In the genomic region with DNA sequence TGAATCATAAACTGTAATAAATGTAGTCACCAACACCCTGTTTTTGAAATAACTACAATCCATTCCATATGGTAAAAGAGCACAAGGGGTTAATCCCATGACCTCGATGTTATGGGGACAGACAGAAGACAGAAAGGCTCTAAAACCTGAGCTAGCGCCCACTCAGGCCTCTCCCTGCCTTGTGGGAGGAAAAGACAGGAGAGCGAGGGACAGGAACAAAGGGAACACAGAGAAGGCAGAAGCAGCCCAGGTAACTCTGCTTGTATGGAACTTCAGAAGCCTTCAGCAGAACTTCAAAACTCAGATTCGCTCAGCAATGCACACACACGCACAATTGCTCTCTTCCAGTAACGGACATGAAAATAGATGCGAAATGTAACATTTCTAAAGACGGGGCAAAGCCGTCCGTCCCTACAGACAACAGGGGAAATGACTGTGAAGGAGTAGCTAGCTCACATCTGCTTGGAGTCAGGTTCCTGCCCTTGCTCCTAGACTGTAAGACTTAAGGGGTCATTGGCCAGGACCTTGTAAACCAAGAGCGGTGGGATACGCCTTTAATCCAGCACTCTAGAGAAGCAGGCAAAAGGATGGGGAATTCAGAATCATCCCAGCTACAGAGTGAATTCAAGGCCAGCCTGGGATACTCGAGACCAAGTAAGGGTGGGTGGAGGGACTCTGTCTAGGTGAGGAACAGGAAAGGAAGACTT, we compare ENCODE assay signal across 11 mouse cellular contexts.
DNase-seq lines count a peak whose midpoint lies in the region; ATAC-seq and TF ChIP-seq lines count a peak whose summit lies in the region.
"Had no signal": no experiment of that assay in that cellular context is flagged by ENCODE, and none has a peak within 500 bp of the region (broad histone marks: within the 10 kb centered on the region; RNA-seq: fewer than 3 reads in every experiment).

No protein-coding gene starts in this region.

- peaks cover 21% of the 10 kb centered on the region for H3K4me1 ChIP-seq in forebrain, embryonic 10.5 days
- no peaks in the 10 kb centered on the region for H3K4me1 ChIP-seq in forebrain, embryonic 14.5 days (ENCODE audit: control insufficient read depth, insufficient read depth, low read length)
- peaks cover 32% of the 10 kb centered on the region for H3K4me1 ChIP-seq in kidney, embryonic 15.5 days
- peaks cover 80% of the 10 kb centered on the region for H3K4me1 ChIP-seq in G1E (ENCODE audit: insufficient read depth, low read depth, low read length)
- H3K4me1 ChIP-seq in liver, embryonic 12.5 days: peaks cover 68% of the 10 kb centered on the region

- TF ChIP-seq CTCF in G1E (IDR thresholded peaks at IDR 0.05; ENCODE audit: low read depth, low read length): no peak

- no peak overlapping the region for H3K4me3 ChIP-seq in forebrain, embryonic 10.5 days
- no peak overlapping the region for H3K4me3 ChIP-seq in forebrain, embryonic 14.5 days (ENCODE audit: low read depth, low read length)
- H3K4me3 ChIP-seq in kidney, embryonic 15.5 days (replicated peaks): no peak overlapping the region
- peak overlapping the region; percentile 39; the same call in 1 of the 2 replicates for H3K4me3 ChIP-seq in G1E (ENCODE audit: low read depth, low read length)
- peak overlapping the region; percentile 41 for H3K4me3 ChIP-seq in liver, embryonic 12.5 days
- H3K4me3 ChIP-seq: limb, embryonic 12.5 days had no signal

- H3K9me3 ChIP-seq in forebrain, embryonic 10.5 days: no peaks in the 10 kb centered on the region
- no peaks in the 10 kb centered on the region for H3K9me3 ChIP-seq in forebrain, embryonic 14.5 days (replicated peaks; ENCODE audit: control insufficient read depth, low read length)
- H3K9me3 ChIP-seq in kidney, embryonic 15.5 days (replicated peaks): no peaks in the 10 kb centered on the region
- no peaks in the 10 kb centered on the region for H3K9me3 ChIP-seq in G1E (replicated peaks)
- no peaks in the 10 kb centered on the region for H3K9me3 ChIP-seq in liver, embryonic 12.5 days (replicated peaks)
- H3K9me3 ChIP-seq: limb, embryonic 12.5 days had no signal

- H3K27me3 ChIP-seq in forebrain, embryonic 10.5 days (ENCODE audit: poor library complexity, severe bottlenecking): no peaks in the 10 kb centered on the region
- no peaks in the 10 kb centered on the region for H3K27me3 ChIP-seq in forebrain, embryonic 14.5 days (replicated peaks; ENCODE audit: control insufficient read depth, insufficient read depth, low read length)
- no peaks in the 10 kb centered on the region for H3K27me3 ChIP-seq in kidney, embryonic 15.5 days
- no peaks in the 10 kb centered on the region for H3K27me3 ChIP-seq in G1E (ENCODE audit: insufficient read depth, low read length)
- H3K27me3 ChIP-seq in liver, embryonic 12.5 days (replicated peaks): no peaks in the 10 kb centered on the region
- H3K27me3 ChIP-seq: limb, embryonic 12.5 days had no signal

- no peak overlapping the region for H3K4me2 ChIP-seq in forebrain, embryonic 14.5 days (ENCODE audit: low read length)
- H3K4me2 ChIP-seq in kidney, embryonic 15.5 days: 0 out of 2 replicates have a peak overlapping the region, but pooled peaks have one; percentile 21
- peak overlapping the region; percentile 73 for H3K4me2 ChIP-seq in liver, embryonic 12.5 days
- H3K4me2 ChIP-seq: limb, embryonic 12.5 days; midbrain, embryonic 11.5 days had no signal

- H3K27ac ChIP-seq in forebrain, embryonic 10.5 days: peak overlapping the region; percentile 51; the same call in 1 of the 2 replicates
- H3K27ac ChIP-seq in forebrain, embryonic 14.5 days (ENCODE audit: low read depth, low read length): no peak overlapping the region
- peak overlapping the region; percentile 82 for H3K27ac ChIP-seq in kidney, embryonic 15.5 days
- H3K27ac ChIP-seq in liver, embryonic 12.5 days: peak overlapping the region; percentile 99
- H3K27ac ChIP-seq: limb, embryonic 12.5 days had no signal

- H3K36me3 ChIP-seq in forebrain, embryonic 10.5 days (replicated peaks): peaks cover 23% of the 10 kb centered on the region
- H3K36me3 ChIP-seq in forebrain, embryonic 14.5 days (ENCODE audit: control insufficient read depth, insufficient read depth, low read length): peaks cover 7% of the 10 kb centered on the region
- 0 out of 2 replicates have a peak, but pooled peaks cover 5% of the 10 kb centered on the region for H3K36me3 ChIP-seq in kidney, embryonic 15.5 days
- H3K36me3 ChIP-seq in G1E (replicated peaks): peaks cover 45% of the 10 kb centered on the region
- H3K36me3 ChIP-seq in liver, embryonic 12.5 days: peaks cover 14% of the 10 kb centered on the region

- DNase-seq in forebrain, embryonic 10.5 days (ENCODE audit: extremely low spot score, low spot score): no peak
- DNase-seq in forebrain, embryonic 14.5 days (ENCODE audit: low spot score): no peak
- no peak for DNase-seq in kidney, adult 18-20 months
- DNase-seq in G1E (ENCODE audit: low spot score): no peak
- DNase-seq in ovary, postnatal 14 days (ENCODE audit: low spot score): no peak
- DNase-seq in gastrocnemius, adult 18-20 months (ENCODE audit: low spot score): no peak
- DNase-seq: cerebellum, adult 9-10 months had no signal

- WGBS in forebrain, embryonic 10.5 days: 86% methylated on average over 13 of the region's 13 CpGs
- WGBS in forebrain, embryonic 14.5 days: 88% methylated on average over 13 of the region's 13 CpGs
- 49% methylated on average over 13 of the region's 13 CpGs for WGBS in kidney, embryonic 15.5 days
- 74% methylated on average over 13 of the region's 13 CpGs for WGBS in liver, embryonic 12.5 days (ENCODE audit: insufficient replicate concordance)

- no peak for ATAC-seq in forebrain, embryonic 14.5 days
- ATAC-seq in kidney, embryonic 15.5 days (replicated peaks; ENCODE audit: low FRiP score): peak; percentile 83
- ATAC-seq in G1E (ENCODE audit: extremely low read depth, insufficient number of reproducible peaks, low FRiP score, poor library complexity, severe bottlenecking): no peak
- ATAC-seq in liver, embryonic 12.5 days: no peak

- no peak overlapping the region for H3K9ac ChIP-seq in forebrain, embryonic 14.5 days (ENCODE audit: low read length)
- no peak overlapping the region for H3K9ac ChIP-seq in kidney, embryonic 15.5 days
- H3K9ac ChIP-seq in liver, embryonic 12.5 days: peak overlapping the region; percentile 72
- H3K9ac ChIP-seq: limb, embryonic 12.5 days had no signal

Comparison
In these comparisons a context has a peak if more than half of its experiments do, and no peak if none do; other contexts are left out.
1. H3K4me3 ChIP-seq: peak in G1E (single experiment) and liver, embryonic 12.5 days (single experiment); none in forebrain, embryonic 10.5 days (single experiment), forebrain, embryonic 14.5 days (single experiment) and kidney, embryonic 15.5 days (single experiment).